Mouse (Mus musculus) forebrain, embryonic 16.5 days (tissue): ENCODE measurements around the gene Snx14. TPM values are rescaled to one million over a fixed set of nuclear protein-coding genes. Genes with fewer than 3 reads are reported as not detected.
A peak's percentile ranks its signal among the peaks of the same experiment; 100 is the strongest.
"Not testable (repeated sequence)": the region's sequence is repeated elsewhere in the genome, so short reads cannot be mapped to it uniquely, and the experiment has no call there.

ENCODE experiments used
- ATAC-seq: fragments of 200-750 bp; cut with Nextera tagmentation; 2 replicates; pipeline ENCODE4 v1.8.0; 2017; ENCODE audit warnings: mild to moderate bottlenecking, moderate library complexity
- H3K27ac ChIP-seq: fragments of 300-500 bp; sonication (generic); 2 replicates; pipeline ENCODE4 v1.5.1; 2014; ENCODE audit warnings: low read length, control low read depth
- H3K27me3 ChIP-seq: fragments of 300-500 bp; sonication (generic); replicated peaks from 2 replicates; pipeline ENCODE4 v1.6.1; 2014; ENCODE audit warnings: low read length; ENCODE audit not compliant: control insufficient read depth, insufficient read depth
- H3K36me3 ChIP-seq: fragments of 300-500 bp; sonication (generic); 2 replicates; pipeline ENCODE4 v1.6.1; 2014; ENCODE audit not compliant: control insufficient read depth, insufficient read depth
- H3K4me1 ChIP-seq: fragments of 300-500 bp; sonication (generic); replicated peaks from 2 replicates; pipeline ENCODE4 v1.6.1; 2014; ENCODE audit warnings: low read length; ENCODE audit not compliant: control insufficient read depth, insufficient read depth
- H3K4me2 ChIP-seq: fragments of 300-500 bp; sonication (generic); 2 replicates; pipeline ENCODE4 v1.6.1; 2014; ENCODE audit warnings: mild to moderate bottlenecking, low read length, control low read depth
- H3K4me3 ChIP-seq: fragments of 300-500 bp; sonication (generic); replicated peaks from 2 replicates; pipeline ENCODE4 v1.5.1; 2014; ENCODE audit warnings: mild to moderate bottlenecking, low read length, control low read depth
- H3K9ac ChIP-seq: fragments of 300-500 bp; sonication (generic); replicated peaks from 2 replicates; pipeline ENCODE4 v1.6.1; 2014; ENCODE audit warnings: low read depth, low read length, control low read depth
- H3K9me3 ChIP-seq: fragments of 300-500 bp; sonication (generic); 2 replicates; pipeline ENCODE4 v1.6.1; 2016; ENCODE audit warnings: low read length; ENCODE audit not compliant: control insufficient read depth
- WGBS: fragments of 180-500 bp; shearing (Covaris S2); extraction: QIAGEN DNeasy Blood & Tissue Kit; methylation state at CpG from one replicate; pipeline ENCODE4 v1.1.7; 2014; 5-methylcytosine and 5-hydroxymethylcytosine counted together
- polyA plus RNA-seq: library from polyadenylated mRNA; unstranded; fragments of >200 nt; fragmentation: Nextera tagmentation; extraction: Ambion mirVana; gene quantifications from 2 replicates; pipeline ENCODE4 v1.2.1, GENCODE M21; 2015

Gene Snx14
- polyA plus RNA-seq, 1 experiment from 2014 or later: 32.2 TPM

GRCm38 (mm10) chr9:88461017-88461416 is 22.3 kb upstream of the Snx14 start:
- not testable (repeated sequence) for H3K9me3 ChIP-seq, H3K4me3 ChIP-seq, H3K9ac ChIP-seq, H3K4me2 ChIP-seq, H3K27ac ChIP-seq, ATAC-seq, H3K4me1 ChIP-seq, H3K27me3 ChIP-seq
- WGBS: 95% methylated on average over 2 of the region's 4 CpGs
- H3K36me3 ChIP-seq: peaks cover 24% of the 10 kb centered on the region

- H3K9me3 ChIP-seq: no peaks in the 10 kb centered on the region
- peaks cover 3% of the 10 kb centered on the region for H3K36me3 ChIP-seq
- no peak overlapping the region for H3K9ac ChIP-seq
- H3K27ac ChIP-seq: no peak overlapping the region
- no peak for ATAC-seq
- no peaks in the 10 kb centered on the region for H3K27me3 ChIP-seq
- no peak overlapping the region for H3K4me2 ChIP-seq
- no peak overlapping the region for H3K4me3 ChIP-seq
- peaks cover 9% of the 10 kb centered on the region; the same call in 1 of the 2 replicates for H3K4me1 ChIP-seq
- 26% methylated on average over 5 of the region's 5 CpGs for WGBS
Measured at GRCm38 (mm10) chr9:88439991-88440390, 1.2 kb upstream of the Snx14 start.

GRCm38 (mm10) chr9:88439238-88439600 is 461 bp upstream of the Snx14 start:
- Histone ChIP-seq H3K27me3 (no peaks in the 10 kb centered on the region), H3K4me1 (peaks cover 9% of the 10 kb centered on the region; the same call in 1 of the 2 replicates), H3K36me3 (no peaks in the 10 kb centered on the region), H3K27ac (peak overlapping the region; percentile 81), H3K9me3 (no peaks in the 10 kb centered on the region), H3K9ac (peak overlapping the region; percentile 72), H3K4me2 (peak overlapping the region; percentile 59), H3K4me3 (peak overlapping the region; percentile 65)
- under 1% methylated on average over 17 of the region's 17 CpGs for WGBS
- ATAC-seq: no peak; the same call in 1 of the 2 replicates

- ATAC-seq: no peak
- no peaks in the 10 kb centered on the region for H3K27me3 ChIP-seq
- H3K9ac ChIP-seq: peak overlapping the region; percentile 72
- H3K4me2 ChIP-seq: peak overlapping the region; percentile 59
- no peaks in the 10 kb centered on the region for H3K9me3 ChIP-seq
- H3K4me1 ChIP-seq: peaks cover 9% of the 10 kb centered on the region; the same call in 1 of the 2 replicates
- 1% methylated on average over 15 of the region's 15 CpGs for WGBS
- peak overlapping the region; percentile 81 for H3K27ac ChIP-seq
- no peaks in the 10 kb centered on the region for H3K36me3 ChIP-seq
- peak overlapping the region; percentile 65 for H3K4me3 ChIP-seq
Measured at GRCm38 (mm10) chr9:88438237-88438554, 562 bp downstream of the Snx14 start.

GRCm38 (mm10) chr9:88437342-88438236 is 1.2 kb downstream of the Snx14 start:
- no peaks in the 10 kb centered on the region for H3K9me3 ChIP-seq
- peak overlapping the region; percentile 65 for H3K4me3 ChIP-seq
- peak overlapping the region; percentile 59 for H3K4me2 ChIP-seq
- peak overlapping the region; percentile 72 for H3K9ac ChIP-seq
- H3K27ac ChIP-seq: no peak overlapping the region
- H3K4me1 ChIP-seq: peaks cover 9% of the 10 kb centered on the region; the same call in 1 of the 2 replicates
- ATAC-seq: no peak
- no peaks in the 10 kb centered on the region for H3K27me3 ChIP-seq
- no peaks in the 10 kb centered on the region for H3K36me3 ChIP-seq
- 50% methylated on average over 10 of the region's 10 CpGs for WGBS

GRCm38 (mm10) chr9:88424356-88424755 is 14.4 kb downstream of the Snx14 start:
- H3K36me3 ChIP-seq: no peaks in the 10 kb centered on the region
- ATAC-seq: no peak
- H3K9ac ChIP-seq: no peak overlapping the region
- WGBS: 94% methylated on average over 2 of the region's 2 CpGs
- H3K27ac ChIP-seq: no peak overlapping the region
- H3K9me3 ChIP-seq: no peaks in the 10 kb centered on the region
- no peak overlapping the region for H3K4me3 ChIP-seq
- no peak overlapping the region for H3K4me2 ChIP-seq
- no peaks in the 10 kb centered on the region for H3K4me1 ChIP-seq
- H3K27me3 ChIP-seq: no peaks in the 10 kb centered on the region

GRCm38 (mm10) chr9:88422428-88422827 is 16.3 kb downstream of the Snx14 start:
- Histone ChIP-seq H3K4me3 (no peak overlapping the region), H3K9ac (no peak overlapping the region), H3K36me3 (no peaks in the 10 kb centered on the region), H3K27ac (no peak overlapping the region), H3K4me2 (no peak overlapping the region), H3K4me1 (no peaks in the 10 kb centered on the region), H3K27me3 (no peaks in the 10 kb centered on the region), H3K9me3 (no peaks in the 10 kb centered on the region)
- WGBS: over 99% methylated on average over 4 of the region's 4 CpGs
- ATAC-seq: no peak

GRCm38 (mm10) chr9:88416752-88417151 is 22.0 kb downstream of the Snx14 start:
- H3K27me3 ChIP-seq: no peaks in the 10 kb centered on the region
- H3K27ac ChIP-seq: no peak overlapping the region
- no peak overlapping the region for H3K4me2 ChIP-seq
- no peaks in the 10 kb centered on the region for H3K4me1 ChIP-seq
- H3K4me3 ChIP-seq: no peak overlapping the region
- no peaks in the 10 kb centered on the region for H3K36me3 ChIP-seq
- ATAC-seq: no peak
- H3K9ac ChIP-seq: no peak overlapping the region
- WGBS: 62% methylated on average over 1 of the region's 1 CpGs
- H3K9me3 ChIP-seq: no peaks in the 10 kb centered on the region

GRCm38 (mm10) chr9:88409978-88410377 is 28.8 kb downstream of the Snx14 start:
- H3K4me3 ChIP-seq: no peak overlapping the region
- H3K4me1 ChIP-seq: no peaks in the 10 kb centered on the region
- H3K27ac ChIP-seq: no peak overlapping the region
- no peak for ATAC-seq
- H3K36me3 ChIP-seq: no peaks in the 10 kb centered on the region
- no peak overlapping the region for H3K9ac ChIP-seq
- no peaks in the 10 kb centered on the region for H3K27me3 ChIP-seq
- no peaks in the 10 kb centered on the region for H3K9me3 ChIP-seq
- H3K4me2 ChIP-seq: no peak overlapping the region
- 43% methylated on average over 2 of the region's 2 CpGs for WGBS
